Mouse (Mus musculus) frontal cortex, postnatal 25 days (tissue): ENCODE measurements at regions not wholly inside any gene's neighbourhood (a gene's known extent, or its start where the extent isn't known, plus 50 kb on each side); places are given as distances from the start of the nearest gene placed in this dataset.

ENCODE experiments used
- DNase-seq, 2 experiments: peaks; one replicate each; pipeline ENCODE4 v3.0.0; 2022; ENCODE audit warnings: low spot score in 2 of 2

- no peak for DNase-seq
Observed at GRCm38 (mm10) chr5:80766591-80766990, 253.3 kb upstream of the Adgrl3 start.

DNA sequence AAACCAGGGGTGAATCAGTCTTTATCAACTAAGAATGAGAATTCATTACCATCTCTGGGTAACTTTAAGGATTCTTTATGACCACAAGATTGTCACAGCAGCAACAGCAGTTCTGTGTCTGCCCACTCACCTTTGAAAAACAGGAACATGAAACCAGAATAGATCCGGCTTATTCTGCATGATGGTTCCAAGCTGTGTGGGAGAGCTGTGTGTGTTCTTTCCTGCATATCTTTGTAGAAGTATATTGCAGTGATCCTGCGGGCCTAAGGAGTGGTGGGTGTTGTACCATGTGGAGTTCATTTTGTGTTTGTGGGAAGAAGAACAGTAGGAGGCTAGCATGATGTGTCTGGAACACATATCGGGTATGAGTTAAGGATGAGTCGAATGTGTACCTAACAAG, 236.0 kb upstream of the Adgrl3 start:
- DNase-seq = peak; percentile 6 to 37

DNA sequence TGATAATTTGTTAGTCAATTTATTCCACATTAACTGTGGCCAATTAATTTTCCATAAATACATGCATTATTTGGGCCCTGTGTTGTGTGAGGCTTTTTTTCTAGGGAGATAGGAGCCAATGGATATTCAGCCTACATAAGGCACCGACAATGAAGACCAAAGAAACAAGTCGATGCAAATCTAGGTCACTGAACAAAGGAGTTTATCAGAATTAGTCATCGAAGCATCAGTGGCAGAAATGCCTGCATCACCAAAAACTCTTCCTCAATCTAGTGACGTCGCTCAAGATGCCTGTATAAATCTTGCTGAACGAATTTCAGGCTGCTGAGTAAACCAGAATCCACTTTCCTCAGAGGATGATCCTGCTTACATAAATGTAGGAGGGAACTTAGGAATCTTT, 235.2 kb upstream of the Adgrl3 start:
- no peak for DNase-seq

- no peak for DNase-seq
Observed at GRCm38 (mm10) chr5:80791658-80792057, 228.3 kb upstream of the Adgrl3 start.

DNA sequence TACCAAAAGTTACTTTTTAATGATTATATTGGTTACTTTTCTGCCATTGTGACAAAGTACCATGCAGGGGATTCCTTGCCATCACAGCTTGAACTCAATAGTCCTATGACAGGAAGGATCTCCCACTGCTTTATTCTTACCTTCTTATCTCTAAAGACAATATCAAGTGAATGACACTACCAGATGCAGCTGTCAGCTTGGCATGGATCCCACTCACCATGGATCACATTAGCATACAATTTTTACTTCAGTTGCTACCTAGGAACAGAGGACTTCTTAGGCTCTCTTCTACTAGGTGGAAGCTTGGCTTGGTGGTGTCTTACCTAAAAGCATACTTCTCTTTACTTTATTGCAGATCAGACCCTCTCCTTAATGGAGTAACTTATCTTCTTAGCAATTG, 220.2 kb upstream of the Adgrl3 start:
- no peak for DNase-seq

DNA sequence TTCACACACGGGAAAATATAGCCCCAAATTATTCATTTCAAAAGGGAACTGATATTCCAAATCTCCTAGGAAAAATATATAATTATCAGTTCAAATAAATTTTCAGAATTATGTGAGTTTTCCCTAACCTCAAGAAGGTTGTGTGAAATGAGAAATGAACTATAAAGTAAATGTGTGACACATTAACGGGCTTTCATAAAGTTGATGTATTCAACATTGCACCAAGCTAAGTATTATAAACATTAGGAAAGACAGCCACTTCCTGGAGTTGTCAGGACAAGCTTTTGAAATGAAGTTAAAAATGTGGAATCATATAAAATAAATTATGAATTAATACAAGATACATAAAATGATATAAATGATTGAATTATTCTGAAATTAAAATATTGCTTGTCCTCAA, 207.0 kb upstream of the Adgrl3 start:
- no peak for DNase-seq

DNA sequence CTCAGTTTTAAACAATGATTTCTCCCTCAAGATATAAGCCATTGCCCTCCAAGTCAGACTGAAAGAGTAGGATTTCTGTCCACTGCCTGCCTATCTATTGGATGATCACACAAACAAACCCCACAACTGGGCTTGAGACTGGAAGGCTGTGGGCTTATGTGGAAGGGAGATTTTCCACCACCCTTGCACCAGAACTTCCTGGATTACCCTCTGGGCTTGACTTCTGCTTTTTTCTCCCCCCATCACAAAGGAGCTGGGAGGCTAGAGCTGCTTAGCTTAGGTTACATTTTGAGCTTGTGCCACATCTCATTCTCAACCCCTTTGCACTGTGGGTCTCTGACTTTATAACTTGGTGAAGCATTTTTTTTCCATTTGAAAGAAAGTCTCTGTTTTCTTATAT, 200.7 kb upstream of the Adgrl3 start:
- no peak for DNase-seq

- DNase-seq = no peak
Observed at GRCm38 (mm10) chr5:80842531-80842930, 177.4 kb upstream of the Adgrl3 start.

GRCm38 (mm10) chr5:80855034-80855433, 164.9 kb upstream of the Adgrl3 start:
- no peak for DNase-seq

GRCm38 (mm10) chr5:80876600-80876999, 143.3 kb upstream of the Adgrl3 start:
- DNase-seq = no peak

DNA sequence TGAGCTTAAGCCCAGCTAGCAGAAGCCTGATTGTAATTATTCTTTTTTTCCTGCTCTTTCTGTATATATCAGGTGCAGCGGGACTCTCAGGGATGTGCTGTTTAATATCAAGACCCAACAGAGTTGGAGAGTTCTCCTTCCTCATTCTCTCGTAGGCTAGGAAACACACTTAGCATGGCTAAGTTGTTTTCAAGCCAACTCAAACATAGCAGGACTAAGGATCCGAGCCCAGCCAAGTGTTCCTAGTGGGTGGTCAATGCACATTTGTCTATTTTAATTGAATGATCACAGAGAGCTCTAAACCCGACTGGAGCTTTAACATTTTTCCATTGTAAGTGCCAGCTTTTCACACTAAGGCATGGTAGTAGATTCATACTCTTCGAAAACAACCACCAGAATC, 121.7 kb upstream of the Adgrl3 start:
- DNase-seq = no peak

GRCm38 (mm10) chr5:80908771-80909170, 111.2 kb upstream of the Adgrl3 start:
- no peak for DNase-seq

DNA sequence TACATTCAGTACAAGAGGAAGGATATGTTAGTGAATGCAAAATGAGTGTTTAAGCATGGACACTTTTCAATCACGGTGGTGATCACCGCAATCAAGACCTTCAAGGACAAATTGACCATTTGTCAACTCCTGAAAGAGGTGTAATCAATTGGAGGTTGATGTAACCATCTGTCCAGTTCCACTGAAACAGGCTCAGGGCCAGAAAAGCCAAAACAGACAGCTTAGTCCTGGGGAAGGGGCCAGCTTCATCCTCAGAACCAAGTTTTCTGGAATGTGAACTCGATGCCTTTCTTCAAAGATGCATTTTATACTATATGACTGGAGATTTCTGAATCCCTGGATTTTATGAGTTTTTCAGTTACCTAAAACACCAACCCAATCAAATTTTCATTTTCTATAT, 81.1 kb upstream of the Adgrl3 start:
- DNase-seq = no peak

DNA sequence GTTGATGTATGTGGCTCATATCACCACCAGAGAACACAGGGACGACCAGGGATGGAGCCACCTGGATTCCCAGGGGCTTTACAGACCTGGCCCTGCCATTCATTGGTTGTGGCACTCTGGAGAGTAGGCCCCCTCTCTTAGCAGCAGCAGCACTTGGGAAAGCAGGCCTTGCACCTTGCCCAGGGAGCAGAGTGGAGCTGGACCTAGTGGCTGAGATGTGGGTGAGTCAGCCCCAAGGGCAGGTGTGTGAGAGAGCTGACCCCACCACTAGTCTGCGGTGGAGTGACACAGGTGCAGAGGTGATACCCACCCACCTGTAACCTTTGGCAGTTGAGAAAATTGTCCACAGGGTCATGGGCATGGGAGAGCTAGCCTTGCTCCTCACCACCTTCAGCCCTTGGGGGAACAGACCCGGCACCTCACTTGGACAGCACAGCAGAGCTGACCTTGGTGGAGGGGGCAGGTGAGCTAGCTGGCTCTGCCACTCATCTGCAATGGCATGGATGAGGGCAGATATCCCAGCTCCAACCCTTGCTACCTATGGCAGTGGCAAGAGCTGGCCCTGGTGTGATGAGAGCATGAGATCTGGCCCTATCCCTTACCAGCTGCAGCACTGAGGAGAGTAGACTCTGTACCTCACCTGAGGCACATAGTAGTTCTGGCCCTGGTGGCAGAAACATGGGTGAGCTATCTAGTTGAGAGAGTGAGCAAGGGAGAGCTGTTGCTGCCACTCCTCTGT, 67.9 kb upstream of the Adgrl3 start:
- no peak for DNase-seq

GRCm38 (mm10) chr5:80952600-80953218, 67.2 kb upstream of the Adgrl3 start:
- no peak for DNase-seq
